Mouse (Mus musculus): ENCODE data around the gene Ttc7b.

Gene Ttc7b

GRCm38 (mm10) chr12:100282025-100282885 is 238.4 kb downstream of the Ttc7b start:
- no peak for DNase-seq (ENCODE audit: low read depth in 1 of 2, low spot score in 2 of 2)

GRCm38 (mm10) chr12:100280972-100281794 is 239.4 kb downstream of the Ttc7b start:
- no peak for DNase-seq (ENCODE audit: low read depth in 1 of 2, low spot score in 2 of 2)

GRCm38 (mm10) chr12:100279898-100280297 is 240.7 kb downstream of the Ttc7b start:
- no peak for DNase-seq (ENCODE audit: low read depth in 1 of 2, low spot score in 2 of 2)

- DNase-seq (ENCODE audit: low read depth in 1 of 2, low spot score in 2 of 2): no peak
Measured at GRCm38 (mm10) chr12:100278358-100278757, 242.3 kb downstream of the Ttc7b start.

GRCm38 (mm10) chr12:100277534-100277905 is 243.1 kb downstream of the Ttc7b start:
- peak in 1 of 2 experiments; percentile 19 for DNase-seq (ENCODE audit: low read depth in 1 of 2, low spot score in 2 of 2)

GRCm38 (mm10) chr12:100276607-100277533 is 243.8 kb downstream of the Ttc7b start:
- DNase-seq (ENCODE audit: low read depth in 1 of 2, low spot score in 2 of 2): peak; percentile 31 to 32

- no peak for DNase-seq (ENCODE audit: low read depth in 1 of 2, low spot score in 2 of 2)
Measured at GRCm38 (mm10) chr12:100275850-100276249, 244.8 kb downstream of the Ttc7b start.

GRCm38 (mm10) chr12:100273033-100273432 is 247.6 kb downstream of the Ttc7b start:
- no peak for DNase-seq (ENCODE audit: low read depth in 1 of 2, low spot score in 2 of 2)

DNA sequence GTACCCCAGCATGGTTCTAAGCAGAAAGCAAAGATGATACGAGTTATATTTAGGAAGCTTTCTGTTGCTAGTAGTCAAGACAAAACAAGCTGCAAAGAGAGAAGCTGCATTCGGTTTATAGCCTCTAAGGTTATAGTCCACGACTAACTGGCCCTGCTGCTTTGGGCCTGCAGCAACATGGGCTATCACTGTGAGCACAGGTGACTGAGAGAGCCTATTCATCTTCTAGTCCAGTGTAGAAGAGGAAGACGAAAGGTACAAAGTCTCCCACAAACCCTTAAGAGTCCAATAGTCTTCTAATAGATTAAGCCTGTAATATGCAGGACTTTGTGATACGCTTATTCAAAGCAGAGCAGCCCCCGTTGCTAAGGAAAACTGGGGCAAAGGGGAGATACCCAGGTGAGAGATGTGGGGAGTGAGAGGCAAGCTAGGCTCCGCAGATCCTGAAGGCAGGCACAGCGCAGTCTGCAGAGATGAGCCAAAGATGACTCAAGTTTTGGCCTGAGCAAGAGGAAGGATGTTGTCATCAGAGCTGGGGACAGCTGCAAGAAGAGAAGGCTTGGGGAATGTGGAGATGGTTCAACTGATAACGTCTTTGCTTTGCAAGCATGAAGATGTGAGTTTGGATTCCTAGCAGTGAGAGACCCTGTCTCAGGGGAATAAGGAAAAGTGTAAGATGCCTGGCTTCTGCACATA is 250.5 kb downstream of the Ttc7b start:
- DNase-seq (ENCODE audit: low read depth in 1 of 2, low spot score in 2 of 2): no peak

DNA sequence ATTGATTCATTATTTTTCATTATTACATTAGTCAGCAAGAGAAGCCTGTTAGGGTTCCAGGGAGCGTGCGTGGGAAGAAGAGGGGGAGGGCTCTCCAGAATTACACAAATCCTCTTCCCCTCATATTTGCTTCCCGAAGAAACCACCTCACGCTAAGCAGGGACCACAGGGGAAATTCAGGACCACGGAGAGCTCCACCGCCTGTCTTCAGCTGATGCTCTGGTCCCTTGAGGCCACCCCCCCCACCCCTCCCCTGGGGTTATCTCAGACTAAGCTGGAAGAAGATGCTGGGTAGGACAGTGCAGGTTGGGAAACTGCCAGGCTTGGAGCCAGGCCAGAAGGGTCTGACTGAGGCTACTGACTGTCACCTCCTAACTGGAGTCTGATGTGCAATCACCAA is 252.6 kb downstream of the Ttc7b start:
- no peak for DNase-seq (ENCODE audit: low read depth in 1 of 2, low spot score in 2 of 2)

DNA sequence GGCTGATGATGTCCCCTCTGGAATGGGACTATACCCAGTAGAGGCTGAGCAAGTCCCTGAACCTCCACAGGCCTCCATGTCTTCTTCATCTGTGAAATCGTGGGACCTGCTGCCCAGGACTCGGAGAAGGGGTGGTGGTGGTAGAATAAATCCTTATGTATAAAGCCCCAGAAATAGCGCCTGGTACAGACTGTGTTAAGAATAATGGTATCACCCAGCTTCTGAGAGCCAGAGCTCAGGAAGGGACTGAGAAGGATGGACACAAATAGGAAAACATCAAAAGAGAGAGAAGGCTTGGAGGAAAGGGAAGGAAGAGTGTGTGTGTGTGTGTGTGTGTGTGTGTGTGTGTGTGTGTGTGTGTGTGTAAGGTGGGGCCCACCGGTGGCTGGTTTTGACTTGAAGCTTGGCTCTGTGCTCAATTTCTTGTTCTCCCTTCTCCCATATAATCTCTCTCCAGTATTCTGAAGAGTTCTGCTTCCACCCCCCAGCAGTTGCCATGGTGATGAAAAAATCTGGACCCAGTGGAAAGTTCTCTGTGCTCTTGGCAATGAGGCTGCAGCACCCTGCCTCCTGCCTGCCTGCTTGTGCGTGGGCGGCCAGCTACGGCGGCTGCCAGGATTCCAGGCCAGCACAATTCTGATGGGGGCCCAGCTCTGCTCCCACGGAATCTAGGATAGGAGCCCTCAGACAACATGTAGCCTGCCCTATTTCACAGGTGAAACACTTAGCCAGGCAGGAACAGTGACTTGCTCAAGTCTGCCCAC is 254.9 kb downstream of the Ttc7b start:
- DNase-seq (ENCODE audit: low read depth in 1 of 2, low spot score in 2 of 2): no peak

- DNase-seq (ENCODE audit: low read depth in 1 of 2, low spot score in 2 of 2): no peak
Measured at GRCm38 (mm10) chr12:100264941-100265340, 255.7 kb downstream of the Ttc7b start.

GRCm38 (mm10) chr12:100262846-100263245 is 257.8 kb downstream of the Ttc7b start:
- no peak for DNase-seq (ENCODE audit: low read depth in 1 of 2, low spot score in 2 of 2)

DNA sequence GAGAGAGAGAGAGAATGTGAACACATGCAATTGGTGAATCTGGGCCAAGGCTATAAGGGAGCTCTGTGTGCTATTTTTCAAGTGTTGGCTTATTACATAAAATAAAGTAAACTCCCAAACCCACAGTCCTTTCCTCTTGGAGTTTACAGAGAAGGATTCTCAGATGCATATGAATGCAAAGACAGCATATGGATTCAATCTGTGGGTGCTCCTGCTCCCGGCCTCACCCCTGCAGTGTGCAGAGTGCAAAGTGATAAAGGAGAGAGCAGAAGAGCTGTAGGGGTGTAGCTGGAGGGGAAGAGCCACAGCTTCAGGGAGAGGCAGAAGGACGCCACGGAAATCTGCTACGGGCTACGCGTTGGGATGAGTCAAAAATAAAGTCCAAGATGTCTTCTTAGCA is 258.9 kb downstream of the Ttc7b start:
- no peak for DNase-seq (ENCODE audit: low read depth in 1 of 2, low spot score in 2 of 2)

GRCm38 (mm10) chr12:100260151-100260550 is 260.5 kb downstream of the Ttc7b start:
- no peak for DNase-seq (ENCODE audit: low read depth in 1 of 2, low spot score in 2 of 2)

- no peak for DNase-seq (ENCODE audit: low read depth in 1 of 2, low spot score in 2 of 2)
Measured at GRCm38 (mm10) chr12:100257779-100258178, 262.8 kb downstream of the Ttc7b start.

- no peak for DNase-seq (ENCODE audit: low read depth in 1 of 2, low spot score in 2 of 2)
Measured at GRCm38 (mm10) chr12:100255441-100255949, 265.1 kb downstream of the Ttc7b start.

DNA sequence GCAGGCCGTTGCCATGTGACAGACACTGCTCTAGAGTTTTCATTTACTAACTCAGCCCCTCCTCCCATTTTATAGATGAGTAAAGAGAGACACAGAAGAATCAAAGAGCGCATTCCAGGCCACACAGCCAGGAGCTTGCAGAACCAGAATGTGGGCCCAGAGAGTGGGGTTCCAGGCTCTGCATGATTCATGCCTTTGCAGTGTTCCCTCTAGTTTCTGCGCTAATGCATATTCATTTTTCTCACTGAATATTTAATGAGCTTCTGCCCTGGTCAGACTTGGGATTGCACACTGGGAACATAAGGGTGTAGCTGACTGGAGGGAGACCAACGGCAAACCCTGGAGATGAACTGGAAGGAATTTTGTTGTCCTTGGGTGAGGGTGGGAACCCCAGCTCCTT is 266.2 kb downstream of the Ttc7b start:
- no peak for DNase-seq (ENCODE audit: low read depth in 1 of 2, low spot score in 2 of 2)

Measured in monocyte, adult 2 months (primary cell).